Mouse (Mus musculus): ENCODE data around the gene E030018B13Rik.

DNA sequence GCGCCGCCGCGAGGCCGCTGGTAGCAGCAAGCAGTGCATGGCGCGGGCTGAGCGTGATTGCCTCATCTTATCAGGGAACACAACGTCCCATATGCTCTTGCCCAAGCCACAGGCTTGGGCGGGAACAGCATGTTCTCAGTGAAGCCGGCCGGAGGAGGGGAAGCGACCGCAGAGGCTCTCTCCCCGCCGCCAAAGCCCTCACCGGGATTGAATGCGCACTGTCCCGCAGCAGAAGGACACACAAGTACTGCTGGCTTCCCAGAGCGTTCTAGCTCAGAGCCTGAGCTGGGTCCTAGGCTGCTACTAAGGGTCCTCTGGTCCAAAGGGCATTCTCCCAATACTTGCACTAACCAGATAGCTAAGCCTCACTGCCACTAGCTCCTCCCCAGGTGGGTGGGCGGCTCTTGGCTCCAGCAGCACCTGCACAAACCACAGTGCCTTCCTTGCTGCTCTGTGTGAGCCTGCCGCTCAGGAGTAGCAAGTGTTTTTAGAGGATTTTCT lies 19.6 kb upstream of the E030018B13Rik start:
- TF ChIP-seq CTCF (IDR thresholded peaks at IDR 0.05; ENCODE audit: low read depth) (peak; percentile 69), EP300 (IDR thresholded peaks at IDR 0.05; ENCODE audit: low read depth) (peak; percentile 100)
